Mouse (Mus musculus): Measurements from ENCODE around the gene Tex52.

- TF ChIP-seq POLR2A (IDR thresholded peaks at IDR 0.05; ENCODE audit: low read depth, low read length) (no peak), CTCF (IDR thresholded peaks at IDR 0.05; ENCODE audit: extremely low read depth, insufficient read length, insufficient replicate concordance, low read depth, low read length) (peak; percentile 72; the same call in 1 of the 2 replicates)
Measured at GRCm38 (mm10) chr6:128358999-128359398, 16.3 kb upstream of the Tex52 start.
